Mouse (Mus musculus): ENCODE results near the gene Tmem120a. TPM values are rescaled to one million over a fixed set of nuclear protein-coding genes. Genes with fewer than 3 reads are reported as not detected.

Tmem120a gene
- polyA plus RNA-seq, 1 experiment from 2014 or later = 93.5 TPM

DNA sequence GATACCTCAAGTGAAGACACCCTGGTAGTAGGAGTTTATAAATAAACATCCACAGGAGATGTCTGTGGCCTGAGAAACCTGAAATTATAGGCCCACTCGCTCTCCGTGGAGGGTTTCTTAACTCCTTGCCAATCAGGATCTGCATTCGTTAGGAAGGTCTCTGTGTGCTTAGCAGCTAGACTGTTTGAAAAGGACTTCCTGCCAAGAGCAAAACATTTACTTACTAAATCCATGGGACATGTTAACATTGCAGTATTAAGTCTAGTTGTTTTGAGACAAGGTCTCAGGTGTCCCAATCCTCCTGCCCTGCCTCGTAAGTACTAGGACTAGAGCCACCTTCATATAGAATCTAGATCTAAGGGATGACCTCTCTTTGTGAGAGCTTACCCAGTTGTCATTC is 53.0 kb downstream of the Tmem120a start:
- ATAC-seq = no peak
- Histone ChIP-seq H3K4me3 (ENCODE audit: low read length) (no peak overlapping the region), H3K36me3 (ENCODE audit: control insufficient read depth, insufficient read depth, low read length) (no peaks in the 10 kb centered on the region), H3K27me3 (replicated peaks; ENCODE audit: control insufficient read depth, insufficient read depth, low read length) (no peaks in the 10 kb centered on the region), H3K4me1 (ENCODE audit: control insufficient read depth, insufficient read depth, low read depth, low read length) (peaks cover 15% of the 10 kb centered on the region), H3K9me3 (ENCODE audit: control insufficient read depth, low read length) (no peaks in the 10 kb centered on the region), H3K27ac (ENCODE audit: low read depth, low read length) (no peak overlapping the region), H3K9ac (ENCODE audit: low read depth, low read length) (no peak overlapping the region), H3K4me2 (ENCODE audit: low read length) (no peak overlapping the region)
- WGBS = 74% methylated on average over 4 of the region's 4 CpGs

DNA sequence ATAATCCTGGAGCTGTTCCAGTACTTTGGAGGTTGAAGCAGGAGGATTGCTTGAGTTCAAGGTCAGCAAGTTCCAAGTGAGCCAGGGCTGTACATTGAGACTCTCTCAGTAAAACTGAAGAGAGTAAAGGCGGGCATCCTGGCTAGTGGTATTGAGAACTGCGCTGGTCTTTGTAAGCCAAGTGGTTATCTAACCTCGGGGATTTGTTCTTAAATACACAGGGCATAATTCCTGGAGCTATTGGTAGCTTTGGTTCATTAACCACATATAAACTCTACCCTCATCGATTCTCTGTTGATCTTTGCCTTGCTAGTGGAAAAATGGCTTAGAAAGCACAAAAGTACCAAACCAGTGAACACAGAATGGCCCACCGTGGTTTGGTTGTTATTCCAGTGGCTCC is 53.8 kb downstream of the Tmem120a start:
- WGBS = 90% methylated on average over 5 of the region's 5 CpGs
- ATAC-seq = no peak
- Histone ChIP-seq H3K4me1 (ENCODE audit: control insufficient read depth, insufficient read depth, low read depth, low read length) (peaks cover 15% of the 10 kb centered on the region), H3K27ac (ENCODE audit: low read depth, low read length) (no peak overlapping the region), H3K9me3 (ENCODE audit: control insufficient read depth, low read length) (no peaks in the 10 kb centered on the region), H3K9ac (ENCODE audit: low read depth, low read length) (peak overlapping the region; percentile 27; the same call in 1 of the 2 replicates), H3K27me3 (replicated peaks; ENCODE audit: control insufficient read depth, insufficient read depth, low read length) (no peaks in the 10 kb centered on the region), H3K4me2 (ENCODE audit: low read length) (peak overlapping the region; percentile 80), H3K36me3 (ENCODE audit: control insufficient read depth, insufficient read depth, low read length) (no peaks in the 10 kb centered on the region), H3K4me3 (ENCODE audit: low read length) (peak overlapping the region; percentile 87)

Small RNAs within 50 kb of the gene (microRNA-seq; reads per million reads assigned to microRNA genes)
- gene Mir7034 = not detected

Other genes with a start within 250 kb of the Tmem120a start
- 35.3 and 44.6 TPM in 2 replicates for gene Hip1, start 199.3 kb downstream of the Tmem120a start, polyA plus RNA-seq (2015; fragmentation: Nextera tagmentation; extraction: Ambion mirVana)
- not detected in 2 replicates for gene Ccl26, start 180.9 kb downstream of the Tmem120a start, polyA plus RNA-seq (2015; fragmentation: Nextera tagmentation; extraction: Ambion mirVana)
- gene Ccl24, start 171.4 kb downstream of the Tmem120a start, polyA plus RNA-seq (2015; fragmentation: Nextera tagmentation; extraction: Ambion mirVana) = 2.1 and 2.4 TPM in 2 replicates
- gene Rhbdd2, start 111.8 kb downstream of the Tmem120a start, polyA plus RNA-seq (2015; fragmentation: Nextera tagmentation; extraction: Ambion mirVana) = 96.9 and 98.5 TPM in 2 replicates
- gene Por, start 74.4 kb downstream of the Tmem120a start, polyA plus RNA-seq (2015; fragmentation: Nextera tagmentation; extraction: Ambion mirVana) = 101 and 108 TPM in 2 replicates
- 0.48 and 0.51 TPM in 2 replicates for gene Styxl1, start 33.9 kb upstream of the Tmem120a start, polyA plus RNA-seq (2015; fragmentation: Nextera tagmentation; extraction: Ambion mirVana)
- gene Mdh2, start 34.0 kb upstream of the Tmem120a start, polyA plus RNA-seq (2015; fragmentation: Nextera tagmentation; extraction: Ambion mirVana) = 670 and 701 TPM in 2 replicates
- 59.7 and 65.9 TPM in 2 replicates for gene Srrm3, start 62.4 kb upstream of the Tmem120a start, polyA plus RNA-seq (2015; fragmentation: Nextera tagmentation; extraction: Ambion mirVana)
- 15.6 and 29.6 TPM in 2 replicates for gene Hspb1, start 143.5 kb upstream of the Tmem120a start, polyA plus RNA-seq (2015; fragmentation: Nextera tagmentation; extraction: Ambion mirVana)
- 996 and 1,023 TPM in 2 replicates for gene Ywhag, start 190.2 kb upstream of the Tmem120a start, polyA plus RNA-seq (2015; fragmentation: Nextera tagmentation; extraction: Ambion mirVana)
- 2.9 and 3.4 TPM in 2 replicates for gene Ssc4d, start 230.1 kb upstream of the Tmem120a start, polyA plus RNA-seq (2015; fragmentation: Nextera tagmentation; extraction: Ambion mirVana)
- 0.15 TPM in 1 of 2 replicates, not detected in the other for gene Zp3, start 235.7 kb upstream of the Tmem120a start, polyA plus RNA-seq (2015; fragmentation: Nextera tagmentation; extraction: Ambion mirVana)